Mouse (Mus musculus) left cerebral cortex, adult 11 months (tissue): Measurements from ENCODE around the gene Thbs2.
"Not testable (repeated sequence)": the region's sequence is repeated elsewhere in the genome, so short reads cannot be mapped to it uniquely, and the experiment has no call there.

Source experiments
- DNase-seq: peaks from one replicate; pipeline ENCODE4 v3.0.0; 2022; ENCODE audit warnings: low spot score

Gene Thbs2

DNA sequence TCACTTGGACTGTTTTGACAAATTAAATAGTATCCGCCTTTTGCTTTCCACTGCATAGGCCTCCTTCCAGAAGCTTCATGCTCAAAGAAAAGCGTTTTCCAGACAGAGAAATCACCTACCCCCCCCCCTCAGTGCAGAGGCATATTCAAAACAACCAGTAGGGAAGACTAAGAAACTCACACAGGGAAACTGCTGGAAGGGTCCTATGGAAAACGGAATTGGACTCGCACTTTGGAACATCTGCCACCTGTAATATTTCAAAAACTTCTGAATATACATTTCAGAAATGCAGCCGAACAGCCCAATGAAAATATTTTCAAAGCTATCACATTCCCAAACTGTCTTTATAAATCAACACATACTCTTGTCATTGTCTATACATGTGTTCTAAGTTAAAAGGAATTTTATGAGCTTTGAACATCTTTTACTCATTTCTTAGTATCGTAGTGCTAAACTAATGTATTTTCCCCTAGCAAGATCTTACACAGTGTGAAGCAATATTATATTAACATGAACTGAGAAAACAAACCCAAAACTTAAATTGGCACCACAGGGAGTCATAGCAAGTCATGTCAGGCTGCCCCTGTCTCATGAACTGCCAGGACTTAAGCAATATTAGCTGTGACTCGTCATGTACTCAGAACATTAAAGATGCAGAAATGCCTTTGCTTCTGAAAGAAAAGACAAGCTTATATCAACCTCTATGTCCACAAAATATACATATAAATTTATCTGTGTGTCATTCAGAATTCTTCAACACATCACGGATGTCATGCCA, 58.3 kb downstream of the Thbs2 start:
- DNase-seq: no peak

DNA sequence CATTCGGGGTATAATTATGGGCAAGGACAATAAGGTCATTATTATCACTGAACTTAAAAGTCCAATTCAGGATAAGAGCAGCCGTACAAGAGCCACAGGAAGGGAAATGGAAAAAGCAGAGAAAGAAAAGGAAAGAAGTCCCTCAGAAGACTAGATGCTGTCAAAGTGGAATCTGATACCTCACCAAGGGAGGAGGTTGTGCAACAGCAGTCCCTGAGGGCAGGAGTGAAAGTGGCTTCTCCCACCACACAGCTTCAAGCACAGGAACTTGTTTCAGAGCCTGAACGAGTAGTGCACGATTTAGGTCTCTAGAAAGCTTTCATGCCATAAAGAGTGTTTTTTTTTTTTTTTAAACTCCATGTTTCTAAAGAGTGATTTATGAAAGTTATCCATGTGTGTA, 65.1 kb downstream of the Thbs2 start:
- DNase-seq: no peak

DNA sequence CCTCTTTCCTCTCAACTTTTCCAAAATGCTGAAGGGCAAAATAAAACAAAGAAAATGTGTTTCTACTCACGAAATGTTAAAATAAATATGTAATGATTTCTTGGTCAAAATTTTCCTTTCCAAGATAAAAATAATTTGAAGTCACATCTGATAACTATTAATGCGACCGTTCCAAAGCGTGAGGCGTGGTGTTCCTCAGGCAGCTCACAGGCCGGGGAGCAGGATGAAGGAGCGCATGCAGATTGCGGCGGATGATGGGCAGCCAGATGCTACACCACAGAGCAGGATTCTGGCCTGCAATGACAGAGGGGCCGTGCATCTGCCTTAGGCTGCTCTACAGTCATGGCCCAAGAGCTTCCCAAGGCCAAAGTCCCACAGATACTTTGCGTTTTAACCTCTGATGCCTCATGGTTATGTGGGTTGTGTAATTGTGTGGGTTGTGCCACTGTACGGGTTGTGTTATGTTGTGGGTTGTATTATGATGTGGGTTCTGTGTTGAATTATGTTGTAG, 66.2 kb downstream of the Thbs2 start:
- DNase-seq: no peak

DNA sequence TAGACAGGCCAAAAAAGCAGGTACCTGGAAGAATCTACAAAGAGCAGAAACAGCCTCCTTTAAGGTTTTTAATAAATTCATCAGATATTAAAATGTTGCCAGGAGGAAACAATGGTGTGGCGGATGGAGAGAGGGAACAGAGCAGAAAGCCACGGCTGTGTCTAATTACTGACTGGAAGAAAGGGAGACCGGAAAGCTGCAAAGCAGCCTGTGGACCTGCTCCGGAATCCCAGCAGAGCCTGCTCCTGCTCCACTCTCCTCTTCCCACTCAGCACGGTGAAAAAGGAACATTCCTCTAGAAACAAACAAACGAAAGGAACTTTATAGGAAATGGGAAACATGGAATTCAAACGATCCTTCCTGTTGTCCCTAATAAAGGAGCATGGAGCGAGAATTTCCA, 69.6 kb downstream of the Thbs2 start:
- DNase-seq: no peak

DNA sequence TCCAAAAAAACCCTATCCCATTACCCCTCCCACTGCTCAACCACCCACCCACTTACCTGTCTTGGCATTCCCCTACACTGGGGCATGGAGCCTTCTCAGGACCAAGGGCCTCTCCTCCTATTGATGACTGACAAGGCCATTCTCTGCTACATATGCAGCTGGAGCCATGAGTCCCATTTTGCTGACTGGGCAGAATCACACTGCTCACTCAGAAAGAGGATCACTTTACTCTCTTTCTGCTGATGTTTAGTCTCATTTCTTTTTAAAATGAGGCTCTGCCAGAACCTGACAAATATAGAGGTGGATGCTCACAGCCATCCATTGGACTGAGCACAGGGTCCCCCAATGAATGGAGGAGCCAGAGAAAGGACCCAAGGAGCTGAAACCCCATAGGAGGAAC, 73.0 kb downstream of the Thbs2 start:
- DNase-seq: not testable (repeated sequence)

DNA sequence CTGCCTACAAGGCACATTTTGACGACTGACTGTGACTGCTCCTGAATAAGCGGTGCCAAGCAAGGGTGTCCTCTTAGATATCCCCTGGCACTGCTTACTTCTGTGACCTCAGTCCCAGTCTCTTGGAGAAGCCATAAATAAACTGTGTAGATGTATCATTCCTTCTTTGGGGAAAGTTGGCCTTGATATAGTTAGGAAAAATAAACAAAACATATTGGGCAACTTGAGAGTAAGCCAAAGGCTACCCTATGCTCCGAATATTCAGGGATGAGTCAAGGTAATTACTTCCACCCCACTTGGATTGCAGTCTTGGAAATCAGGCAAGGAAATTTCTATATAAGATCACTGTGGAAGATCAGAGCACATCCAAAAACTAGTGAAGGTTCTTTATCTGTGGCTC, 74.0 kb downstream of the Thbs2 start:
- DNase-seq: no peak

DNA sequence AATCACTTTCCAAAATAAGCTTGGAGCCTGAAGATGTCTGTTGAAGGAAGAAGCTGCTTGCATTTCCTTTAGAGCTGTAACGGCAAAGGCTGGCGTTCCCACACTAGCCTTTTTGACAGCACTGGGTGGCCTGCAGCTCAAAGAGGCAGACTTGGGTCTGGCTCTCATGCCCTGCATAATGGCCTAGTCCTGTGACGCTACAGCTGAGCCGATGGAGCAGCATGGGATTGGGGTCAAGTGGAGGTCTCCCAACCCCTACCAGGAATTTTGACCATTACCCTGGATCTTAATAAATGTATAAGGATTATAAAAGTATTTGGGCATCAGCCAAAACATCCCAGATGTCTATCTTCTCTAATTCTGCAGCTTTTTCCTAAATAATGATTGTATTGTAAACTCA, 75.0 kb downstream of the Thbs2 start:
- no peak for DNase-seq
